Mouse (Mus musculus) testis, postnatal 14 days (tissue): Measurements from ENCODE around the gene Olfr223.
"Not testable (repeated sequence)": the region's sequence is repeated elsewhere in the genome, so short reads cannot be mapped to it uniquely, and the experiment has no call there.

Experiments used
- DNase-seq: peaks from one replicate; pipeline ENCODE4 v3.0.0; 2021; ENCODE audit warnings: low spot score

The Olfr223 gene

GRCm38 (mm10) chr11:59593189-59593588, at the start of gene Olfr223:
TSS of gene Olfr223 (minus strand) at chr11:59593289.
- no peak for DNase-seq

DNA sequence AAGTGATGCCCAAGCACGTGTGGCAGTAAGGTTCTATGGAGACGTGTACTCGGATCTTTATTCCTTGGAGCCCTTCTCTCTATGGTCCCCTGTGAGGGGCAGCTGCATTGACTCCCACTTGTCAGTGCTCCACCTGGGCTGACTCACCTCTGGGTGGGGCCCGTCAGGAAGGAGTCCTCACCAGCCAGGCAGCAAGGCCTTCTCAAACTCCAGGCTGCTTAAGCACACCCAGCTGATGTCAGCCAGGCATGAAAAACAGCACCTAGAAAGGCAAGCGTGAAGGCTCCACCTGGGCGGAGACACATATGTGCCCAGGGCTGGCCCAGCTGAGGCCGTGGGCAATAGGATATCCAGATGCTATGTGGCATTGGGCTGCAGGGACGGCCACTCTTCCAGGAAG, 49.3 kb upstream of the Olfr223 start:
- no peak for DNase-seq

GRCm38 (mm10) chr11:59641227-59641626, 48.1 kb upstream of the Olfr223 start:
- no peak for DNase-seq

GRCm38 (mm10) chr11:59639957-59640643, 47.0 kb upstream of the Olfr223 start:
- no peak for DNase-seq

DNA sequence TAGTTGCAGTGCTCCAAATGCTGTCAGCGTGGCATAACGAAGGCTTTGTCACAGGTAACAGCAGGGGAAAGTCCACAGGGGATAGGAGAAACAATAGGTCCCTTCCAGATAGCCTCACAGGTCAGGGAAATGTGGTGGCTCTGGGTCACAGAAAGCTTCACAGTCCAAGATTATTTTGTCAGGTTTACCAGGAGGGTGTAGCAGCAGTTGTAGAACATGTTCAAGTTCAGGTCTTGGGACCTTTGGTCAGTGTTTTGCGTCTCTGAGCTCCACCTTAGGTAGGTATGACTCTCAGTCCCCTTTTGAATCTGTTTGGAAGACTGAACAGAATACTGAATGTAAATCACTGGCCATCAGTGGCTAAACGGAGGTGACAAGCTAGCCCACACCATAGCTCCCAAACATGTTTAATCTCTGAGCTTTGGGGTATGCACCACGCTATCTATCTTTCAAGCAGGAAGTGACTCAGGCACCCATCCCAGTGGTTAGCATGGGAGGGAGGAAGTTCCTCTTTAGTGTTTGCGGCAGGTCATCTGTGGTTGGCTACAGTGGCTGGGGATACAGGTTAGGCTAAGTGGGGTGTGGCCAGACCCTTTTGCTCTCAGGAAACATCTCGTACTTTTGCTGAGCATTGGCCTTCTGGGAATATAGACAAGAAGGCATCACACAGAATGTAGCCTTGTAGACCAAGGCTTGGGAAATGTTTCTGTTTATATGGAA, 43.8 kb upstream of the Olfr223 start:
- no peak for DNase-seq

DNA sequence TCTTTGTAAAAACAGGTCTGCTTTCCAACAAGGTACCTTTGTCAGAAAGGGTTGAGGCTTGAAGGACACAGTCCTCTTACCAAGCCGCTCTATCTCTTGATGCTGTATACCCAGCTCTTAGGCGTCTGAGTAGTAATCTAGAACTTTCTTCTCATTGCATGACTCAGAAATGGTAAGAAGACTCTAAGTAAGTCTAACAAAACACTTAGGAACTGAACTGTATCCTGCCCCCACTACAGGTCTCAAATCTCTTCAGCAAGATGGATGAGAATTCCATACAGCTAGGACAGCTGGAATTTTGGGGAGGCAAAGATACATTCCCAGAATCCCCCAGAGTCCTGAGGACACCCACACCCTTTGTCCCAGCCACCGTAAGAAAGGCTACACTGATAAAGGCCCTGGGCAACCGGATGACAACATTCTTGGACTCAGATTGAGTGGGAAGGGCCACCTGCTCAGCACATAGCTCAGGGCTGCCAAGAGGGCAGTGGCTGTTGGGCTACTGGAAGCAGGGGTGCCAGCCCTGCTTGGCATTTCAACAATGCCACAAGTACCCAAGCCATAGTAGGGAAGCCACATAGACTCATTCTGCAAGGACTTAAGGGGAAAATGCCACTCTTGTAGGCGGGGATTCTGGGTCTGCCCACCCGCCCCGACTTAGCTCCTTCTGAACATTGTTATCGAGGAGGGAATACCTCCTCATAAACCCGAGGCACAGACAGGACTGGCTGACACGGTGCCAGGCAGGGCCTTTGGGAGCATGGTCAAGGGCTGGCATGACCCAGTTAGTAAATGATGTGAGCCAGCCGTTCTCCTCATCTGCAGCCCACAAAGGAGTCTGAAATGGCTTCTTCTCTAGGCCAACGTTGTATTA, 43.0 kb upstream of the Olfr223 start:
- DNase-seq: no peak

DNA sequence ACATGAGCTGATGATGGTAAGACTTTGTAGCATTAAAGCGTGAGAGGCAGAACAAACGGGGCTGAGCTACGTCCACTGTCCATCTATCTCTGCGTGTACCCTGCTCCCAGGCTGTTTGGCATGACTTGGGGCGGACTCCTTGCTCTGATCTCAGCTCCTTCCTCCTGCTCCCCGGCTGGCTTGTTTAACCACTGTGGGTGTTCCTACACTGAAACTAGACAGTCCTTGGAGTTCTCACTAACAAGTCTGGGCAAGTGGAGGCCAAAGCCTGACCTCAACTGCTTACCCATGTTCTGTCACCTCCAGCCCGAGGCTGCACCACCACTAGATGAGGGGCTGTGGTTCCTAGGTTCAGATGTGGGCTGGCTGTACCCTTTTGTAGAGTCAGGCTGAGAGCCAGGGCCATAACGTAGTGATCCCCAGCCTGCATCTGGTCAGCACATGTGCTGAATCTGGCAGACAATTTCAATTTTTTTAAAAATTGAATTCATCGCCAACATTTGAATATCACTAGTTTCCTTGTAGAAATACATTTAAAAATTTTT, 42.2 kb upstream of the Olfr223 start:
- no peak for DNase-seq

DNA sequence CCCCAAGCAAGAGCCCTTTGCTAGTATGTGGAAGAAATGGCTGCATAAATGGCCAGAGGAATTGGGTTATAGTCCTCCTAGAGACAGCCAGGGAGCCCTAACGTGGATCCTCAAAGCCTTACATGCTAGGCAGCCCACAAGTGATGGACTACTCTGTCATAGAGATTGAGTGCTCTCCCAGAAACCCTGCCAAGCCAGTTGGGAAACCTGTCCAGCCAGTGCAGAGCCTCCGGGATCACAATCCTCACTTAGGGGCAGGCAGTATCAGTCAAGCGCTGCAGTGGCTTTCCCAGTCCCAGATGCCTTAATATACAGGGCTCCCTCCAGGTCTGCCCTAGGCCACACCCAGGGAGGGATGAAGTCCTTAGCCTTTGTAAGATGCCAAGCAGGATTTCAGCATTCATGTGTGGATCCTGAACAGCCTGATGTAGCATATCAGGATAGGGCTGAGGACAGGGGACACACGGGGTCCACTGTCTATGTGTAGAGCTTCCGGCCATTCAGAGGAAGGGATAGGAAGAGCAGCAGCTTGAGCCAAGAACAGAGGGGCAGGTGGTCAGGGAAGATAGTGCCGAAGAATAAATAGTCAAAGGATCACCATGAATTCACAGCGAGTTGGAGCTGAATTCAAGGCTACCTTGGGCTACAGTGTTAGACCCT, 41.0 kb upstream of the Olfr223 start:
- DNase-seq: no peak

GRCm38 (mm10) chr11:59633037-59633436, 39.9 kb upstream of the Olfr223 start:
- peak; percentile 46 for DNase-seq

GRCm38 (mm10) chr11:59631980-59632379, 38.9 kb upstream of the Olfr223 start:
- DNase-seq: no peak

- DNase-seq: no peak
These were observed 36.8 kb upstream of the Olfr223 start for GRCm38 (mm10) chr11:59629871-59630270.

- no peak for DNase-seq
These were observed 35.1 kb upstream of the Olfr223 start for GRCm38 (mm10) chr11:59628177-59628576.

- no peak for DNase-seq
These were observed 33.1 kb upstream of the Olfr223 start for GRCm38 (mm10) chr11:59626192-59626591.

GRCm38 (mm10) chr11:59624017-59624630, 31.0 kb upstream of the Olfr223 start:
- no peak for DNase-seq

DNA sequence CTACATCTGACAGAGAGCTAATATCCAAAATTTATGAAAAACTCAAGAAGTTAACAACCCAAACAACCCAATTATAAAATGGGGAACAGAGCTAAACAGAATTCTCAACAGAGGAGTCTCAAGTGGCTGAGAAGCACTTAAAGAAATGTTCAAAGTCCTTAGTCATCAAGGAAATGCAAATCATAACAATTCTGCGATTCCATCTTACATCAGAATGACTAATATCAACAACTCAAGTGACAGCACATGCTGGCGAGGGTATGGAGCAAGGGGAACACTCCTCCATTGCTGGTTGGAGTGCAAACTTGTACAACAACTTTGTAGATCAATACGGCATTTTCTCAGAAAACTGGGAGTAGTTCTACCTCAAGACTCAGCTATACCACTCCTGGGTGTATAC, 29.1 kb upstream of the Olfr223 start:
- DNase-seq: no peak

DNA sequence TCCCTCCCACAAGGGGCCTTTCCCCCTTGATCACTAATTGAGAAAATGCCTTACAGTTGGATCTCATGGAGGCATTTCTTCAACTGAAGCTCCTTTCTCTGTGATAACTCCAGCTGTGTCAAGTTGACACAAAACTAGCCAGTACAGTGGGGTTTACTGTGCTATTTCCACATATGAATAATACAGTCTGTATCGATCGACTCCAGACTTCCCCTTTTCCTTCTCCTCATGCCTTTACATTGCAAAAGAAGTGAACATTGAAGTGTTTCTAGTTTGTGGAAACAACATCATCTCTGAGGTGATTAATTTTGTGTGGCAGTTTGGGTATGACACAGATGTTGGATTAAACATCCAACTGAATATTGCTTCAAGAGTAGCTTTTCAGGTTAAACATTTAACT, 23.9 kb upstream of the Olfr223 start:
- DNase-seq: not testable (repeated sequence)

DNA sequence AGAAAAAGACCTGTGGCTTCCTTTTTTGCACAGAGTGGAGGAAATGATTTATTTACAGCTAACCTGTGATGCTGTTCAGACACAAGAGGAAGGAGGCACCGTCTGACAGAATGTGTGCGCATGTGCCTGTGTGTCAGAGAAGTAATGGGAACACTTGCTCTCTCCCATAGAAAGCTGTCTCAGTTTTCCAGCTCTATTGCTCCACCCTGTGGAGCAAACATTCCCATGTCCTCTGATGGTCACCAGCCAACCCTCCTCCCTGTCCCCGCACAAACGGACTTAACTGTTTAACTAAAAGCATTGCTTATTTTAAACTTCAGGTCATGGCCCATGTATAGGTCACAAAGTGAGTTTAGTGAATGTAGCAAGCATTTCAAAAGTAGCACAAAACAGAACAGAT, 21.0 kb upstream of the Olfr223 start:
- DNase-seq: no peak

- no peak for DNase-seq
These were observed 18.6 kb upstream of the Olfr223 start for GRCm38 (mm10) chr11:59611646-59612045.

- no peak for DNase-seq
These were observed 9.2 kb upstream of the Olfr223 start for GRCm38 (mm10) chr11:59602287-59602686.

DNA sequence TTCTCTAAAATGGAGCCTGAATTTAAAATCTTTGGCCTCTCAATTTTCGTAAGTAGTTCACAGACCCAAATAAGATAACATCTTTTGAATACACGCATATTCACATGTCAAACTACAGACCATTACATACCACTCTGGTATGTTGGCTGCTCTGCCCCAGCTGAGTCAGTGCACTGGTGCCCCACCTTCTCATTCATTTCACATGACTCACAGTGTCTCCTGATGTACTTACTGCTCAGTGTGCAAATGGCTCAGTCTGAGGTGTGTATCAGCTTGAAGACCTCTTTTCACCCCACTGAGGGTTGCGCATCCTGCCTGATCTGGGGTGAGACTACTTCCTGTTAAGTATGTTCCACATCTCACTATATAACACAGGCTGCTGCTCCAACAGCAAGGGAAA, 7.8 kb upstream of the Olfr223 start:
- no peak for DNase-seq

DNA sequence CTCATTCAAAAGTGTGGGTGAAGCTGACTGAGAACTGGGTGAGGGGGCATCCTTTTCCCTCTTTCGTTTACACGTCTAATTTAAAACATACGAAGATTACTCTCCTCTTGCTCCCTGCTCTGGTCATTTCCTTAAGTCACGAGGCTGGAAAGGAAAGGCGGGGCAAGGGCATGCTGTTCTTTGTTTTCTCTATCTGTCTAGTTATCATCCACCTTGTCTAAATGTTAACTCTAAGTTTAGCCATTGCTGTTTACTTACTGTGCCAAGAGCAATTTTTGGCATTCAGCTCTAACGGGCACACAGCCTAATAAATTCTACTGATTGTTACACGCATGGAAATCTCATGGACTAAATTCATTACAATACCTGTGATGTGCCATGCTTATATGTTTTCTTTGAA, 6.1 kb upstream of the Olfr223 start:
- no peak for DNase-seq

DNA sequence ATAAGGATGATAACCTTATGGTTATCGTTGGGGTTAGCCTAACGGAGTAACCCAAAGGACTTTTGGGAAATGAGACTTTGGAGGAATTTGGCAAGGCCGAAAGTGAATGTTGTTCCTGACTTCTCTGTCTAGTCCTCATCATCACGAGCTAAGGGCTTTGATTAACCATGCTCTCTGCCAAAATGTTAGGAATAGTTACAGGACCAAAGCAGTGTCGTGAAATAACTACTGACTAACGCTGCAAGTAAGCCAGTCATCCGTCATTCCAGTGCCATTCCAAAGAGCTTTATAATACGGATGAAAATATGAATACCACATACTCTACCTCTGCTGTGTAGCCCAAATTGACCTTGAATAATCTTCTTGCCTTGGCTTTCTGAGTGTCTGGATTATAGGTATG, 3.9 kb upstream of the Olfr223 start:
- DNase-seq: no peak
